Mouse (Mus musculus): Measurements from ENCODE around the gene Tmem127. TPM values are rescaled to one million over a fixed set of nuclear protein-coding genes. Genes with fewer than 3 reads are reported as not detected.
"Not testable (repeated sequence)": the region's sequence is repeated elsewhere in the genome, so short reads cannot be mapped to it uniquely, and the experiment has no call there.

Tmem127 gene
- 26.8 and 29.4 TPM in 2 replicates for polyA plus RNA-seq (2015; fragmentation: Nextera tagmentation; extraction: Ambion mirVana)

DNA sequence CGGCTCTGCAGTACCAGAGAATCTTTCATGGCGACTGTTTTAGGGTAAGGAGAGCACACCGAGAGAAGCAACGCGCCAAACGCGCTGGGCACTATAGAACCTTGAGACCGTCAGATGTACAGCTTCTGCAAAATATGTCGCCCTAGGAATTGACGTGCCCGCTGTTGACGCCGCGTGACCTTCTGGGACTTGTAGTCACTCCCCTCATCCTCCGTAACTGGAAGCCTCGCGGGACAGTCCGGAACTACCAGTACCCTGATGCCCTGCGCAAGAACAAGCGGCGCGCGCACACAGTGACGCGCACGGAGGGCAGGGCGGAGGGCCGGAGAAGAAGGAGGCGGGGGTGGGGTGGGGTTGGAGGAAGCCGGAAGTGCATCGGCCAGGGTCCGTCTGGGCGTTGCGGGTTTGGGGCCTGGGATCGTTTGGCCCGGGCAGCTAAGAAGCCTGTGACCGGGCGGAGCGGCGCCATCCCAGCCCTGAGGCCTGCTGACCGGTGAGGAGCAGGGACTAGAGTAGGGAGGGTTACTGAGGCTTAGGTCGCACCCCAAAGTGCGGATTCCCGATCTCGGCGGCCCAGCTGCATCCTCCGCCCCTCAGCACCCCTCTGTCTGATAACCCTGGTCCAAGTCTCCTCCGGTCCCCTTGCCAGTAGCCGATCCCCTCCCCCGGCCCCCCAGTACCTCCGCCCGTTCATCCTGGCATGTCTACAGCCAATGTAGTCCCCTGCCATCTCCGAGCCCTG is at the start of gene Tmem127, which contains the start of gene Ciao1:
Gene Tmem127, plus strand, starts transcription at position 317 of the 742 bp plus-strand sequence.
Gene Ciao1, minus strand, starts transcription at position 225 of the 742 bp plus-strand sequence.
- peak within 1 kb of the TSS; percentile 66; the same call in 1 of the 2 replicates for H3K27ac ChIP-seq
- ATAC-seq (ENCODE audit: insufficient number of reproducible peaks, insufficient read depth, low FRiP score, low TSS enrichment, low read depth), result peak; percentile 99

DNA sequence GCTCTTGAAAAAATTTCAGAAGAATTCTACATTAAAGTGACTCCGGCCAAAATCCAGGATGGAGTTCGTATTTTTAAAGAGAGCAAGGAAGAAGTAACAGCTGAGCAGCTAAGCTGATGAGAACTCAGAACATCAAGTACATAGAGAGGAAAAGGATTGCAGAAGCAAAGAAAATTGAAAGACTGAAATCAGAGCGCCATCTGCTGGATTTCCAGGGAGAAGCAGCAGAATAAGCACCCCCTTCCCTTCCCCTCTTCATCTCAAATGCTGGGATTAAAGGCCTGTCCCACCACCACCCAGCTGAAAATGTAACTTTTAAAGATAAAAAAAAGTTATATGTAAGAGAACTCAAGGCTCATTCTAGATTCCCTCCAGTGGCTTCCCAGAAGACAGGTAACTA is 42.8 kb upstream of the Tmem127 start:
- 34% methylated on average over 3 of the region's 3 CpGs for WGBS
- H3K4me2 ChIP-seq, result no peak overlapping the region
- H3K4me1 ChIP-seq, result peaks cover 12% of the 10 kb centered on the region
- no peak overlapping the region for H3K9ac ChIP-seq
- H3K9me3 ChIP-seq, result no peaks in the 10 kb centered on the region
- no peak overlapping the region for H3K4me3 ChIP-seq
- peaks cover 26% of the 10 kb centered on the region for H3K36me3 ChIP-seq
- no peaks in the 10 kb centered on the region for H3K27me3 ChIP-seq
- ATAC-seq (ENCODE audit: insufficient number of reproducible peaks, insufficient read depth, low FRiP score, low TSS enrichment, low read depth), result no peak
- H3K27ac ChIP-seq, result no peak overlapping the region

More for the DNA sequence above, at the start of gene Tmem127, which contains the start of gene Ciao1:
- Histone ChIP-seq H3K4me2 (peak within 1 kb of the TSS; percentile 99), H3K9me3 (no peaks in the 10 kb centered on the region), H3K4me3 (peak within 1 kb of the TSS; percentile 89), H3K9ac (peak within 1 kb of the TSS; percentile 89), H3K27me3 (no peaks in the 10 kb centered on the region), H3K4me1 (peaks cover 20% of the 10 kb centered on the region), H3K36me3 (peaks cover 38% of the 10 kb centered on the region)
- WGBS, result under 1% methylated on average over 53 of the region's 53 CpGs

DNA sequence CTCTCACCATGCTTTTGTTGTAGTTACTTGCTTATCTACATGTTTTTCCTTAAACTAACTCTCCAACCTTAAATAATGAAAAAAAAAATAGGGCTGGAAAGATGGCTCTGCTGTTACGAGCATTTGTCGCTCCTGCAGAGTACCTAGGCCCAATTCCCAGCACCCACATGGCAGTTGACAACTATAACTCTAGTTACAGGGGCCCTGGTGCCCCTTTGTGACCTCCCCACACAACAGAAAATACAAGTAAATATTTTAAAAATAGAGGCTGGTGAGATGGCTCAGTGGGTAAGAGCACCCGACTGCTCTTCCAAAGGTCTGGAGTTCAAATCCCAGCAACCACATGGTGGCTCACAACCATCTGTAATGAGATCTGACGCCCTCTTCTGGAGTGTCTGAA is 41.8 kb upstream of the Tmem127 start:
- 84% methylated on average over 4 of the region's 4 CpGs for WGBS

DNA sequence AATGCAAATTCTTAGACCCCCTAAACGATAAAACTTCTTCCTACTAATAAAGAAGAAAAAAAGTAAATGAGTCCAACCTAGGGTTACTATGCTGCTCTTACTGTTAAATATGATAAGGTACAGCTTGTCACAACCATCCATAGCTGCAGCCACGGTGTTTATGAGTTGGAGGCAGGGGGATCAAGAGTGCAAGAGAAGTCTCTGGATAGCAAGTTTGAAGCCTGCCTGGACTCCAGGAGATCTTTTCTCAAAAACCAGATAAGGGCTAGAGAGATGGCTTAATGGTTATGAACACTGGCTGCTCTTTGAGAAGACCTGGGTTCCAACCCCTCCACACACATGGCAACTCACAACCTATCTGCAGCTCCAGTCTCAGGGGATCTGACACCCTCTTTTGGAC is 40.8 kb upstream of the Tmem127 start:
- H3K27me3 ChIP-seq, result no peaks in the 10 kb centered on the region
- ATAC-seq (ENCODE audit: insufficient number of reproducible peaks, insufficient read depth, low FRiP score, low TSS enrichment, low read depth), result no peak
- peaks cover 31% of the 10 kb centered on the region for H3K36me3 ChIP-seq
- H3K9ac ChIP-seq, result no peak overlapping the region
- 92% methylated on average over 2 of the region's 2 CpGs for WGBS
- H3K4me1 ChIP-seq, result peaks cover 13% of the 10 kb centered on the region
- no peak overlapping the region for H3K27ac ChIP-seq
- H3K4me2 ChIP-seq, result peak overlapping the region; percentile 88; the same call in 1 of the 2 replicates
- H3K9me3 ChIP-seq, result no peaks in the 10 kb centered on the region
- H3K4me3 ChIP-seq, result no peak overlapping the region

More for the DNA sequence above, 41.8 kb upstream of the Tmem127 start:
- ATAC-seq (ENCODE audit: insufficient number of reproducible peaks, insufficient read depth, low FRiP score, low TSS enrichment, low read depth); H3K4me2 ChIP-seq; H3K4me3 ChIP-seq; H3K9me3 ChIP-seq; H3K9ac ChIP-seq; H3K27me3 ChIP-seq; H3K27ac ChIP-seq: not testable (repeated sequence)
- Histone ChIP-seq H3K4me1 (peaks cover 13% of the 10 kb centered on the region), H3K36me3 (peaks cover 26% of the 10 kb centered on the region)

DNA sequence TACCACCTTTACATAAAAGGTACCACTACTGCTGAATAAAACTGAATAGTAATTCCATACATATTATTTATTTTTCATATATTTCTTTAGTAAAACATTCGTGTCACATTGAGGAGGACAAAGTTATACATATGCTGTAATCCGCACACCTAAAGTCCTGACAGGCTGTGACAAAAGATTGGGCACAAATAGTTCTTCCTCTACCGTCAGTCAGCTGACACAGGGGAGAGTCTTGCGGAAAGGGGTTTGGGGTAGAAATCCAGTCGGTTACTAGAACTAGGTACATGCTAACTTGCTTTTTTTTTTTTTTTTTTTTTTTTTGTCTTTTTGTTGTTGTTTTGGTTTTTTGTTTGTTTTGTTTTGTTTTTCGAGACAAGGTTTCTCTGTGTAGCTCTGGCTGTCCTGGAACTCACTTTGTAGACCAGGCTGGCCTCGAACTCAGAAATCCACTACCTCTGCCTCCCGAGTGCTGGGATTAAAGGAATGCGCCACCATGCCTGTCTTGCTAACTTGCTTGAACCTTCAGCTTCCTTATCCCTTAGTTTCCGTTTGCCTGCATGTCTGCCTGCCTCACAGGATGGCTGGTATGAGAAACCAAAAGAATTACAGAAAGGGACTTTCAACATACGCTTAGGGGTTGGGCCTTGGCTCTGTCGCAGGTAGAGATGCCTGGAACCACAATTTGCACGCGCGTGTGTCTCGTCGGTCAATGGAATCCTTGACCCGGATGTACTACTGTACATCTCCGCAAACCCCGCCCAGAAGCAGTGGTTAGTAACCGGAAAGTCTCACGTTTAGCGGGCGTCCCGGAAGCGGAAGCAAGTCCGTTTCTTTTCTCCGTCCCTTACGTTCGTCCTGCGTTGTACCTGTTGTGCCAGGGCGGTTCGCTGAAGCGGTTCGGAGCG is 39.9 kb upstream of the Tmem127 start, which contains the start of the genes 1810024B03Rik and Snrnp200:
Gene 1810024B03Rik, minus strand, starts transcription at position 734 of the 905 bp plus-strand sequence.
Gene Snrnp200, plus strand, starts transcription at position 840 of the 905 bp plus-strand sequence.
- H3K36me3 ChIP-seq, result peaks cover 33% of the 10 kb centered on the region
- H3K4me3 ChIP-seq, result peak within 1 kb of the TSS; percentile 94
- H3K27ac ChIP-seq, result peak within 1 kb of the TSS; percentile 78
- peaks cover 13% of the 10 kb centered on the region for H3K4me1 ChIP-seq
- no peaks in the 10 kb centered on the region for H3K9me3 ChIP-seq
- H3K27me3 ChIP-seq, result no peaks in the 10 kb centered on the region
- WGBS, result 12% methylated on average over 36 of the region's 36 CpGs
- peak; percentile 93 for ATAC-seq (ENCODE audit: insufficient number of reproducible peaks, insufficient read depth, low FRiP score, low TSS enrichment, low read depth)
- peak within 1 kb of the TSS; percentile 88 for H3K4me2 ChIP-seq
- H3K9ac ChIP-seq, result peak within 1 kb of the TSS; percentile 87

DNA sequence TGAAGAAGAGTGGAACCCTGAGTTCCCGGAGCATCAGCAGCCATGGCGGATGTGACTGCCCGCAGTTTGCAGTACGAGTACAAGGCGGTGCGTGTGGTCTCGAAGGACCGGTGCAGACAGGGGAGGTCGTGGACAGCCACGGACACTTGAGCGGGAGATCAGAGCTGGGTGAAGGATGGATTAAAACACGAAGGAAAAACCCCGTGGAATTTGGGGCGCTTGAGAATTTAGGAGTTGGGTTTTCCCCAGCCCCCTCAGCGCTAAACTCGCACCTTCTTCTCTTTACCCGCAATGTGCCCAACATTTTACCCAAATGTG is 39.3 kb upstream of the Tmem127 start:
- peak overlapping the region; percentile 94 for H3K4me3 ChIP-seq
- peaks cover 34% of the 10 kb centered on the region for H3K36me3 ChIP-seq
- no peaks in the 10 kb centered on the region for H3K9me3 ChIP-seq
- peak overlapping the region; percentile 87 for H3K9ac ChIP-seq
- H3K27me3 ChIP-seq, result no peaks in the 10 kb centered on the region
- peak overlapping the region; percentile 78 for H3K27ac ChIP-seq
- WGBS, result under 1% methylated on average over 17 of the region's 17 CpGs
- H3K4me2 ChIP-seq, result peak overlapping the region; percentile 88
- peaks cover 13% of the 10 kb centered on the region for H3K4me1 ChIP-seq
- 0 out of 2 replicates have a peak, but pooled peaks have one; percentile 29 for ATAC-seq (ENCODE audit: insufficient number of reproducible peaks, insufficient read depth, low FRiP score, low TSS enrichment, low read depth)

DNA sequence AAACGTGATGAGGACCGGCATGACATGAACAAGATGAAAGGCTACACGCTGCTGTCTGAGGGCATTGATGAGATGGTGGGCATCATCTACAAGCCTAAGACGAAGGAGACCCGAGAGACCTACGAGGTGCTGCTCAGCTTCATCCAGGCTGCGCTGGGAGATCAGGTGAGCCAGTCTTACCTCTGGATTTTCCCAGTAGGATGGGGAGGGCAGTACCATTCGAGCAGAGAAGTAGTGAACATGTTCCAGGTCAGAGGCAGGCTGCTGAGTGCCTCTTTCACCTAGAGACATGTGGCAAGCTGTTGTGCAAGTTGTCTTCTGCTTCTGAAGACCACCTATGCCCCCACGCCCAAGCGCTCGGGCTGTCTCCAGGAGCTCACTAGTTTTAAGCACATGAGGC is 37.0 kb upstream of the Tmem127 start:
- Histone ChIP-seq H3K9ac (no peak overlapping the region), H3K27me3 (no peaks in the 10 kb centered on the region), H3K9me3 (no peaks in the 10 kb centered on the region), H3K4me2 (no peak overlapping the region), H3K4me3 (no peak overlapping the region), H3K27ac (no peak overlapping the region), H3K36me3 (peaks cover 52% of the 10 kb centered on the region), H3K4me1 (peaks cover 13% of the 10 kb centered on the region)
- 92% methylated on average over 11 of the region's 11 CpGs for WGBS
- ATAC-seq (ENCODE audit: insufficient number of reproducible peaks, insufficient read depth, low FRiP score, low TSS enrichment, low read depth), result no peak

DNA sequence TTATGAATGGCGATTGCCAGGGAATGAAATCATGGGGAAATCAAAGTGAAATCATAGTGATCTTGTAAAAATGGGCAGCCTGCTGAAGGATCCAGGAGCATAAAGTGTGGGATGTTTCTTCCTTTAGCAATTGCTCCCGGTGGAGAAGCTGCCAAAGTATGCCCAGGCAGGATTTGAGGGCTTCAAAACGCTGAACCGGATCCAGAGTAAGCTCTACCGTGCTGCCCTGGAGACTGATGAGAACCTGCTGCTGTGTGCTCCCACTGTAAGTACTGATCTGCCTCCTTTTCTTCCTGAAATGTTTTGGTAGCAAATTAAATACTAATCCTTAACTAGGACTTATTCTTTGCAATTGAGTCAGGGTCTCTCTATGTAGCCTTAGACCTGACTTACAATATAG is 30.0 kb upstream of the Tmem127 start:
- WGBS, result 98% methylated on average over 5 of the region's 5 CpGs
- Histone ChIP-seq H3K4me1 (no peaks in the 10 kb centered on the region), H3K36me3 (peaks cover 98% of the 10 kb centered on the region), H3K9ac (no peak overlapping the region), H3K27me3 (no peaks in the 10 kb centered on the region), H3K27ac (no peak overlapping the region), H3K4me2 (no peak overlapping the region), H3K4me3 (no peak overlapping the region), H3K9me3 (no peaks in the 10 kb centered on the region)
- ATAC-seq (ENCODE audit: insufficient number of reproducible peaks, insufficient read depth, low FRiP score, low TSS enrichment, low read depth), result no peak

DNA sequence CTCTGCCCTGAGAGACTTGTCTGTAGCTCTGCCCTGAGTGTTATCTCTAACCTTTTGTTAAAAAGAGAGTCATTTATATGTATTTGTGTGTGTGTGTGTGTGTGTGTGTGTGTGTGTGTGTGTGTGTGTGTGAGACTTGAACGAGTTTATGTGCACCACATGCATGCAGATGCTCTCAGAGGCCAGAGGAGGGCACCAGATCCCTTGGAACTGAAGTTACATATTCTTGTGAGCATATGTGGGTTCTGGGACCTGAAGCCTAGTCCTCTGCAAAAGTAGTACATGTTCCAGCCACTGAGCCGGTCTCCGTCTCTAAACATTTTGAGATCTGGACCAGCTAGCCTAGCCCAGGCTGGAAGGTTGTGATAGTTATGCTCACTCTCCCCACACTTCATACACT is 22.4 kb upstream of the Tmem127 start:
- Histone ChIP-seq H3K9me3 (no peaks in the 10 kb centered on the region), H3K4me2 (no peak overlapping the region), H3K4me3 (no peak overlapping the region), H3K4me1 (no peaks in the 10 kb centered on the region), H3K36me3 (peaks cover 95% of the 10 kb centered on the region), H3K9ac (no peak overlapping the region), H3K27me3 (no peaks in the 10 kb centered on the region), H3K27ac (no peak overlapping the region)
- WGBS, result over 99% methylated on average over 3 of the region's 3 CpGs
- no peak for ATAC-seq (ENCODE audit: insufficient number of reproducible peaks, insufficient read depth, low FRiP score, low TSS enrichment, low read depth)

DNA sequence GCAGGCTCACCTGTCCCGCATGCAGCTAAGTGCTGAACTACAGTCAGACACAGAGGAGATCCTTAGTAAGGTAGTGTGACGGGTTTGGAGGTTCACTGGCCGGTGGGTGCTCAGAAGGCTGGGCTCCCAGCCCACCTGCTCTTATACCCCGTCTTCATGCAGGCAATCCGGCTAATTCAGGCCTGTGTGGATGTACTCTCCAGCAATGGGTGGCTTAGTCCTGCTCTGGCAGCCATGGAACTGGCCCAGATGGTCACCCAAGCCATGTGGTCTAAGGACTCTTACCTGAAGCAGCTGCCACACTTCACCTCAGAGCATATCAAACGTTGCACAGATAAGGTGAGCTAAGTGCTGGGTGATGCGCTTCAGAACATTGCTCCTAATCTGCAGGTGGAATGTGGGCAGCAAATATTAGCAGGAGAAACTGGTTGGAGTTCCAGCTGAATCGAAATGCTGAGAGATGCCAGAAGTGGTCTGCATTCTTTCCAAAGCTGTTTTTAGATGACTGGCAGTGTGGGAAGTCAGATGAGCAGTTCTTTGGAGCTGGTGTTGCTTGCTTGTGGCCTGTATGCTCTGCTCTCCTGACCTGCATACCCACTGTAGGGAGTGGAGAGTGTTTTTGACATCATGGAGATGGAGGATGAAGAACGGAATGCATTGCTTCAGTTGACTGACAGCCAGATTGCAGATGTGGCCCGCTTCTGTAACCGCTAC is 9.7 kb upstream of the Tmem127 start:
- no peak overlapping the region for H3K27ac ChIP-seq
- H3K36me3 ChIP-seq, result peaks cover 92% of the 10 kb centered on the region
- no peaks in the 10 kb centered on the region for H3K4me1 ChIP-seq
- no peak overlapping the region for H3K4me2 ChIP-seq
- ATAC-seq (ENCODE audit: insufficient number of reproducible peaks, insufficient read depth, low FRiP score, low TSS enrichment, low read depth), result no peak
- H3K4me3 ChIP-seq, result no peak overlapping the region
- H3K9ac ChIP-seq, result 0 out of 2 replicates have a peak overlapping the region, but pooled peaks have one; percentile 4
- no peaks in the 10 kb centered on the region for H3K9me3 ChIP-seq
- WGBS, result 95% methylated on average over 11 of the region's 11 CpGs
- H3K27me3 ChIP-seq, result no peaks in the 10 kb centered on the region

DNA sequence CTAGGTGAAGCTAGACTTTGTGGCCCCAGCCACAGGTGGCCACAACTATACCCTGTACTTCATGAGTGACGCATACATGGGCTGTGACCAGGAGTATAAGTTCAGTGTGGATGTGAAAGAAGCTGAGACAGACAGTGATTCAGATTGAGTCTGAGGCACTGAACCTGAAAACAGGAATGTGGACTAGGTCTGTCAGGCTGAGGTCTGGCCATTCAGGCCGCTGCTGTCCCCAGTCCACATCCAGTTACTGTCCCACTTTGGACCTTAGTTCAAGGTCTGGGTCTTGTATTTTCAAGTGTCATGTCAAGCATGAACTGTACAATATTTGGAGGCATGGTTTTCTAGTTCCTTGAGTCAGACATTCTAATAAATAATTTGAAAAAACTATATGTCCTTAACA is 7.6 kb upstream of the Tmem127 start:
- no peak overlapping the region for H3K27ac ChIP-seq
- ATAC-seq (ENCODE audit: insufficient number of reproducible peaks, insufficient read depth, low FRiP score, low TSS enrichment, low read depth), result no peak
- no peaks in the 10 kb centered on the region for H3K27me3 ChIP-seq
- 97% methylated on average over 2 of the region's 2 CpGs for WGBS
- H3K4me1 ChIP-seq, result no peaks in the 10 kb centered on the region
- H3K4me2 ChIP-seq, result no peak overlapping the region
- H3K9ac ChIP-seq, result no peak overlapping the region
- no peaks in the 10 kb centered on the region for H3K9me3 ChIP-seq
- H3K4me3 ChIP-seq, result no peak overlapping the region
- H3K36me3 ChIP-seq, result peaks cover 89% of the 10 kb centered on the region
